Mouse (Mus musculus): ENCODE measurements at regions not wholly inside any gene's neighbourhood (a gene's known extent, or its start where the extent isn't known, plus 50 kb on each side); places are given as distances from the start of the nearest gene placed in this dataset.

- no peak overlapping the region for H3K27ac ChIP-seq (ENCODE audit: low read length)
- H3K9me3 ChIP-seq (replicated peaks; ENCODE audit: control insufficient read depth, low read length, poor library complexity, severe bottlenecking) = no peaks in the 10 kb centered on the region
- WGBS = 79% methylated on average over 7 of the region's 7 CpGs
- no peaks in the 10 kb centered on the region for H3K36me3 ChIP-seq (ENCODE audit: control insufficient read depth, insufficient read depth, low read length)
- H3K27me3 ChIP-seq (ENCODE audit: control insufficient read depth, insufficient read depth, low read depth, low read length) = no peaks in the 10 kb centered on the region
- no peak overlapping the region for H3K4me2 ChIP-seq (ENCODE audit: low read length)
- H3K4me1 ChIP-seq (ENCODE audit: control insufficient read depth, insufficient read depth, low read length) = no peaks in the 10 kb centered on the region
- H3K9ac ChIP-seq (ENCODE audit: low read depth, low read length) = no peak overlapping the region
- H3K4me3 ChIP-seq (ENCODE audit: low read depth, low read length) = no peak overlapping the region
- ATAC-seq = no peak
Measured at GRCm38 (mm10) chr14:14544236-14544635, 143.1 kb downstream of the Olfr721-ps1 start.

GRCm38 (mm10) chr14:14552201-14552600, 149.9 kb upstream of the Slc4a7 start:
- Histone ChIP-seq H3K4me2 (ENCODE audit: low read length) (no peak overlapping the region), H3K27me3 (ENCODE audit: control insufficient read depth, insufficient read depth, low read depth, low read length) (no peaks in the 10 kb centered on the region), H3K27ac (ENCODE audit: low read length) (no peak overlapping the region), H3K4me1 (ENCODE audit: control insufficient read depth, insufficient read depth, low read length) (no peaks in the 10 kb centered on the region), H3K4me3 (ENCODE audit: low read depth, low read length) (no peak overlapping the region), H3K9ac (ENCODE audit: low read depth, low read length) (no peak overlapping the region), H3K36me3 (ENCODE audit: control insufficient read depth, insufficient read depth, low read length) (no peaks in the 10 kb centered on the region), H3K9me3 (replicated peaks; ENCODE audit: control insufficient read depth, low read length, poor library complexity, severe bottlenecking) (no peaks in the 10 kb centered on the region)
- ATAC-seq = no peak
- WGBS = 74% methylated on average over 2 of the region's 2 CpGs

DNA sequence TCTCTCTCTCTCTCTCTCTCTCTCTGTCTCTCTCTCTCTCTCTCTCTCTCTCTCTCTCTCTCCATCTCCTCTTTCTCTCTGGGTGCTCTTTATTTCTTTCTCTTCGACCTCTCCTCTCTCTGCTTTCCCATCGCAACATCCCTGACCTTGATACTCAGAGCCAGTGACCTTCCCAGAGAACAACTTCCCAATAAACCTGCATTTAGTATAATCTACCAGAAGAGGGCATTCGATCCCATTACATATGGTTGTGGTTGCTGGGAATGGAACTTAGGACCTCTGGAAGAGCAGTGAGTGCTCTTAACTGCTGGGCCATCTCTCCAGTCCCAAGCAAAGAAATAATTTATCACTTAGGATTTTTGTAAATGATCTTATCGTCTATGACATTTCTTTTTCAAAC, 127.2 kb upstream of the Slc4a7 start:
- no peak overlapping the region for H3K9ac ChIP-seq (ENCODE audit: low read depth, low read length)
- no peaks in the 10 kb centered on the region for H3K4me1 ChIP-seq (ENCODE audit: control insufficient read depth, insufficient read depth, low read length)
- 71% methylated on average over 3 of the region's 4 CpGs for WGBS

DNA sequence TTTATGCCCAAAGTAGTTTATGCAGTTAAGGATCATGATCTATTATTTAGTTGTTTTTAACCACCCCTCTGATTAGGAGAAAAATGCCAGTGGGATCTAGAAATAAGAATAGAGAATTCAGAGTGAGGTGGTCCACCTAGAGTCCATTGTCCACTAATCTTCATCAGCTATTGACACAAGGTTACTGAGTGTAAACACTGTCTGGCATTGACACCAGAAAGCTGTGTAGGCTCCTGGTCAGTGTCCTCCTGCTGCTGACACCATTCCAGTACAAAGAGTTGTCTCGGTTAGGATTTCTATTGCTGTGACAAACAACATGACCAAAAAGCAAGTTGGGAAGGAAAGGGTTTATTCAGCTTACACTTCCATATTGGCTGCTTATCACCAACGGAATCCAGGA, 110.1 kb upstream of the Slc4a7 start:
- H3K4me2 ChIP-seq (ENCODE audit: low read length) = no peak overlapping the region
- WGBS = 77% methylated on average over 2 of the region's 2 CpGs
- H3K27me3 ChIP-seq (ENCODE audit: control insufficient read depth, insufficient read depth, low read depth, low read length) = no peaks in the 10 kb centered on the region
- H3K9me3 ChIP-seq (replicated peaks; ENCODE audit: control insufficient read depth, low read length, poor library complexity, severe bottlenecking) = no peaks in the 10 kb centered on the region
- H3K4me1 ChIP-seq (ENCODE audit: control insufficient read depth, insufficient read depth, low read length) = no peaks in the 10 kb centered on the region
- no peaks in the 10 kb centered on the region for H3K36me3 ChIP-seq (ENCODE audit: control insufficient read depth, insufficient read depth, low read length)
- H3K4me3 ChIP-seq (ENCODE audit: low read depth, low read length) = no peak overlapping the region
- ATAC-seq = no peak
- H3K27ac ChIP-seq (ENCODE audit: low read length) = no peak overlapping the region
- H3K9ac ChIP-seq (ENCODE audit: low read depth, low read length) = no peak overlapping the region

More for the DNA sequence above, 127.2 kb upstream of the Slc4a7 start:
- H3K36me3 ChIP-seq (ENCODE audit: control insufficient read depth, insufficient read depth, low read length) = no peaks in the 10 kb centered on the region
- ATAC-seq = no peak
- H3K27ac ChIP-seq (ENCODE audit: low read length) = no peak overlapping the region
- no peak overlapping the region for H3K4me2 ChIP-seq (ENCODE audit: low read length)
- no peak overlapping the region for H3K4me3 ChIP-seq (ENCODE audit: low read depth, low read length)
- H3K27me3 ChIP-seq (ENCODE audit: control insufficient read depth, insufficient read depth, low read depth, low read length) = no peaks in the 10 kb centered on the region
- no peaks in the 10 kb centered on the region for H3K9me3 ChIP-seq (replicated peaks; ENCODE audit: control insufficient read depth, low read length, poor library complexity, severe bottlenecking)

GRCm38 (mm10) chr14:14594753-14595152, 107.3 kb upstream of the Slc4a7 start:
- Histone ChIP-seq H3K9ac (ENCODE audit: low read depth, low read length) (no peak overlapping the region), H3K9me3 (replicated peaks; ENCODE audit: control insufficient read depth, low read length, poor library complexity, severe bottlenecking) (no peaks in the 10 kb centered on the region), H3K4me2 (ENCODE audit: low read length) (no peak overlapping the region), H3K27ac (ENCODE audit: low read length) (no peak overlapping the region), H3K4me3 (ENCODE audit: low read depth, low read length) (no peak overlapping the region), H3K27me3 (ENCODE audit: control insufficient read depth, insufficient read depth, low read depth, low read length) (no peaks in the 10 kb centered on the region), H3K36me3 (ENCODE audit: control insufficient read depth, insufficient read depth, low read length) (no peaks in the 10 kb centered on the region), H3K4me1 (ENCODE audit: control insufficient read depth, insufficient read depth, low read length) (no peaks in the 10 kb centered on the region)
- no peak for ATAC-seq
- WGBS = 78% methylated on average over 6 of the region's 6 CpGs

DNA sequence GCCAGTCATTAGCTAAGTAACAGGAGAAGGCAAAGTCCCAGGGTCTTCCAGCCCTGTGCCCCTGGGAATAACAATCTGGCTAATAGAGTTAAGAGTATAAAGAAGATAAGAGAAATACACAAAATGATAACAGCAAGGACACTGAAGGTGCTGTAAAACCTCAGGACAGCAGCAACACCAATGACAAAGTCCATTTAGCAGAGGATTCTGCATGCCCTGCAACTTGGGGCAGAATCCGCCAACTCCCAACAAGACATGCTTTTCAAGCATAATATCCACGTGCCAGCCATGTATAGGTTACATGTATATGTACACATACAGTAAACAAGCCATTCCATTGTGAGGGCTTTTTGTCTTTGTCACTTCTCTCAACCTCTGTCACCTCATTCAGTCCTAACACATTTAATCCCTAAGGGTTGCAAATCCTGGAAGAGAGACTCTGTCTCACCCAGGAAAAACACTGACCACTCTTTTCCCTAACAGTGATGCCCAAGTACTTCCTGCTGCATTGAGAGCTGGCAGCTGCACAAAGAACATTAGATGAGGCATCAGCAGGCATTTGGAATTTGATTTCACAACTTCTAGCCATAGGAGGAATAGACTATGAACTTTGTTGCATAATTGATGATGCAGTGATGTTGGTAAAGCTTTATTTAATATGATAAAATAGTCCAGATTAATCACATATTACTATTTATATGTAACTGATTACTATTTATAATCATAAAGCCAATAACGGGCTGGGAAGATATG, 105.8 kb upstream of the Slc4a7 start:
- no peaks in the 10 kb centered on the region for H3K9me3 ChIP-seq (replicated peaks; ENCODE audit: control insufficient read depth, low read length, poor library complexity, severe bottlenecking)
- no peaks in the 10 kb centered on the region for H3K27me3 ChIP-seq (ENCODE audit: control insufficient read depth, insufficient read depth, low read depth, low read length)
- no peak overlapping the region for H3K27ac ChIP-seq (ENCODE audit: low read length)
- no peak overlapping the region for H3K4me3 ChIP-seq (ENCODE audit: low read depth, low read length)
- no peaks in the 10 kb centered on the region for H3K36me3 ChIP-seq (ENCODE audit: control insufficient read depth, insufficient read depth, low read length)
- no peak overlapping the region for H3K9ac ChIP-seq (ENCODE audit: low read depth, low read length)
- H3K4me1 ChIP-seq (ENCODE audit: control insufficient read depth, insufficient read depth, low read length) = no peaks in the 10 kb centered on the region
- ATAC-seq = no peak
- H3K4me2 ChIP-seq (ENCODE audit: low read length) = no peak overlapping the region
- WGBS = 84% methylated on average over 3 of the region's 3 CpGs

- WGBS = 78% methylated on average over 2 of the region's 2 CpGs
- no peak for ATAC-seq
- no peak overlapping the region for H3K4me3 ChIP-seq (ENCODE audit: low read depth, low read length)
- H3K9ac ChIP-seq (ENCODE audit: low read depth, low read length) = no peak overlapping the region
- no peaks in the 10 kb centered on the region for H3K4me1 ChIP-seq (ENCODE audit: control insufficient read depth, insufficient read depth, low read length)
- no peak overlapping the region for H3K27ac ChIP-seq (ENCODE audit: low read length)
- H3K36me3 ChIP-seq (ENCODE audit: control insufficient read depth, insufficient read depth, low read length) = no peaks in the 10 kb centered on the region
- no peaks in the 10 kb centered on the region for H3K27me3 ChIP-seq (ENCODE audit: control insufficient read depth, insufficient read depth, low read depth, low read length)
- H3K9me3 ChIP-seq (replicated peaks; ENCODE audit: control insufficient read depth, low read length, poor library complexity, severe bottlenecking) = no peaks in the 10 kb centered on the region
- no peak overlapping the region for H3K4me2 ChIP-seq (ENCODE audit: low read length)
Measured at GRCm38 (mm10) chr14:14599586-14599985, 102.5 kb upstream of the Slc4a7 start.

DNA sequence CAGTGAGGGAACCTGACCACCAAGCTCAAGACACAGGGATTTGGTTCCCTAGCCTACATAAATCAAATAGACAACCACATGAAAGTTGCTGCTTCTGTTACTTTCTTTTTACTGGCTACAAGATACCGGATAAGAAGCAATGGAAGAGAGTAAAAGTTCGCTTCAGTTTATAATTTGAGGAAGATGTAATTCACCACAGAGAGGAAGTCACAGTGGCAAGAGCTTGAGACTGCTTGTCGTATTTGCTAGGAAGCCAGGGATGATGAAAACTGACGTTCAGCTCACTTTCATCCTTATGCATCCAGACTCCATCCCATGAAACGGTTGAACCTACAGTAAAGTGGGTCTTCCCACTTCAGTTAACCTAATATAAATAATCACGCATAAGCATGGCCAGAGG, 102.1 kb upstream of the Slc4a7 start:
- no peak overlapping the region for H3K9ac ChIP-seq (ENCODE audit: low read depth, low read length)
- no peak for ATAC-seq
- WGBS = 90% methylated on average over 6 of the region's 6 CpGs
- H3K27ac ChIP-seq (ENCODE audit: low read length) = no peak overlapping the region
- no peaks in the 10 kb centered on the region for H3K4me1 ChIP-seq (ENCODE audit: control insufficient read depth, insufficient read depth, low read length)
- H3K9me3 ChIP-seq (replicated peaks; ENCODE audit: control insufficient read depth, low read length, poor library complexity, severe bottlenecking) = no peaks in the 10 kb centered on the region
- H3K36me3 ChIP-seq (ENCODE audit: control insufficient read depth, insufficient read depth, low read length) = no peaks in the 10 kb centered on the region
- H3K27me3 ChIP-seq (ENCODE audit: control insufficient read depth, insufficient read depth, low read depth, low read length) = no peaks in the 10 kb centered on the region
- no peak overlapping the region for H3K4me2 ChIP-seq (ENCODE audit: low read length)
- H3K4me3 ChIP-seq (ENCODE audit: low read depth, low read length) = no peak overlapping the region

- no peak for ATAC-seq
- Histone ChIP-seq H3K27me3 (ENCODE audit: control insufficient read depth, insufficient read depth, low read depth, low read length) (no peaks in the 10 kb centered on the region), H3K4me3 (ENCODE audit: low read depth, low read length) (no peak overlapping the region), H3K27ac (ENCODE audit: low read length) (no peak overlapping the region), H3K9ac (ENCODE audit: low read depth, low read length) (no peak overlapping the region), H3K4me1 (ENCODE audit: control insufficient read depth, insufficient read depth, low read length) (no peaks in the 10 kb centered on the region), H3K4me2 (ENCODE audit: low read length) (no peak overlapping the region), H3K9me3 (replicated peaks; ENCODE audit: control insufficient read depth, low read length, poor library complexity, severe bottlenecking) (no peaks in the 10 kb centered on the region), H3K36me3 (ENCODE audit: control insufficient read depth, insufficient read depth, low read length) (no peaks in the 10 kb centered on the region)
- 84% methylated on average over 1 of the region's 1 CpGs for WGBS
Measured at GRCm38 (mm10) chr14:14603439-14603838, 98.6 kb upstream of the Slc4a7 start.

All from midbrain, embryonic 16.5 days (tissue).